Mouse (Mus musculus): Measurements from ENCODE around the gene Tbc1d4.

The Tbc1d4 gene

DNA sequence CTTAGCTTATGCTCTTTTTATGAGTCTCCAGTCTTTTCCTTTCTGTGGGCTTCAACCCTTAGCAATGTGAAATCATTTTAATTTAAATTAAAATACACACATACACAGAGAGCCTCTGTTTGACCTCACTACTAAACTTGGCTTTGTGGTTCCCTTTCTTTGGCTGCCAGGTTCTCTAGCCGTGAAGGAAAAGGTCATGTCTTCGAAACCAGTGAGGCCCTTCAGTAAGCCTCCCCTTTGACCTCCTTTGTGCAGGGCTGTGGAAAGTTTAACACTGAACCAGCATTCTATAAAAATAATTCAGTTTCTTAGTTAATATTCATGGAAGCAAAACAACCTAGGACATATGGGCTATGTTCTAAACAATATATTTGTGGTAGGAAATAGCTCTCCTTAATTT lies 78.5 kb downstream of the Tbc1d4 start:
- DNase-seq (ENCODE audit: low read depth): no peak

GRCm38 (mm10) chr14:101529194-101529593 lies 79.8 kb downstream of the Tbc1d4 start:
- DNase-seq (ENCODE audit: low read depth): no peak

DNA sequence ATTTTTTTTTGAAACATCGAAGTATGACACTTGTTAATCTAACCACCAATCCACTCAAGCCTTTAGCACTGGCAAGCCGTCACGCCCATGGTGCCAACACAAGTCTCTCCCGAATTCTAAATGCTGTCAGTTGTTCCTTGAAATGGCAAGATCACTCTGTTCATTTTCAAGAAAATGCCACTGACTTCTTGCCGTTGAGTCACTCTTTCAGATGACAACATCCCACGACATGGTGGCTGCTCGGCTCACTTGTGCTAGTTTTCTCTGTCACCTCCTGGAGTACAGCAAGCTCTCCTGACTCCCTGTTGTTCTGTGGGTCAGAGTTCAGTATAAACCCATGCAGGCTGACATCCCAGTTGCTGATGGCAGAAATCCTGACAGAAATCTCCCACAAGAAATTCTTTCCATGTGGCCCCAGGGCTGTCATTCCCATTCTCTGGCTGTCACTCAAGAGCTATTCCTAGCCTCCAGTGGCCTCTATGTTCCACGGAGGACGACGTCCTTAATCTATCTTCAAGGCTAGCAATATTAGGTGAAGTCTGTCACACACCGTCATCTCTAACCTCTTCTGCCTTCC lies 81.5 kb downstream of the Tbc1d4 start:
- no peak for DNase-seq (ENCODE audit: low read depth)

DNA sequence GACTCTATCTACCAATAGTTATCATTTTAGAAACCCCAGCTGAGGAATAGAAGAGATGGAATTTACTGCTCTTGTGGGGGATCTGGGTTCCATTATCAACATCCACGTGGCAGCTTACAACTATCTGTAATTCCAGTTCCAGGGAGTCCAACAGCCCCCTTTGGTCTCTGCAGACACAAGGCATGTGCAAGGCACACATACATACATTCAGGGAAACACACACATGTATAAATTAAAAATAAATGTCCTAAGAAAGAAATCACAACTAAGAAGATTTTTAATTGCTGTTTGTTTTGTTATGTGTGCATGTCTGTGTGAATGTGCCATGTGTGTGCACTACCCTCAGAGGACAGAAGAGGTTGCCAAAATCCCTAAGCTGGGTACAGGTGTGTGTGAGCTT lies 82.5 kb downstream of the Tbc1d4 start:
- no peak for DNase-seq (ENCODE audit: low read depth)

DNA sequence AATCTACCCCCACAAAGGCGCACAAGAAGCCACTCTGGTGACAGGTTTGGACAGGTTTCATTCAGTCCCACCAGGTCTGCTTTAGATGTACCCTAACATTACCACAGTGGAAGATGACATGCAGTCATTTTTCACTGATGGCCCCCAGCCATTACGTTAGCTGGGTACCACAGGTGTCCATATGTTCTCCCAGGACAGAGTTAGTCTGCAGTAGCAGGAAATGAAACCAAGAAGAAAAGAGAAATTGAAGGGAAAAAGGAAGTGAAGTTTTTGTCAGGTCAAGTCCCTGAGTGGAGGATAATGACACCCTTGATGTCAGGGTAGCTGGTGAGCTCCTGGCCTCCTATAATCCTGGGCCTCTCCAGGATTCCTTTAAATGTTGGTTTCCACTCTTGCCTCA lies 89.0 kb downstream of the Tbc1d4 start:
- no peak for DNase-seq (ENCODE audit: low read depth)

GRCm38 (mm10) chr14:101518259-101518658 lies 90.7 kb downstream of the Tbc1d4 start:
- DNase-seq (ENCODE audit: low read depth): no peak

GRCm38 (mm10) chr14:101517801-101518200 lies 91.2 kb downstream of the Tbc1d4 start:
- no peak for DNase-seq (ENCODE audit: low read depth)

- peak; percentile 74 for DNase-seq (ENCODE audit: low read depth)
Measured at GRCm38 (mm10) chr14:101517341-101517740, 91.7 kb downstream of the Tbc1d4 start.

- no peak for DNase-seq (ENCODE audit: low read depth)
Measured at GRCm38 (mm10) chr14:101516864-101517263, 92.1 kb downstream of the Tbc1d4 start.

DNA sequence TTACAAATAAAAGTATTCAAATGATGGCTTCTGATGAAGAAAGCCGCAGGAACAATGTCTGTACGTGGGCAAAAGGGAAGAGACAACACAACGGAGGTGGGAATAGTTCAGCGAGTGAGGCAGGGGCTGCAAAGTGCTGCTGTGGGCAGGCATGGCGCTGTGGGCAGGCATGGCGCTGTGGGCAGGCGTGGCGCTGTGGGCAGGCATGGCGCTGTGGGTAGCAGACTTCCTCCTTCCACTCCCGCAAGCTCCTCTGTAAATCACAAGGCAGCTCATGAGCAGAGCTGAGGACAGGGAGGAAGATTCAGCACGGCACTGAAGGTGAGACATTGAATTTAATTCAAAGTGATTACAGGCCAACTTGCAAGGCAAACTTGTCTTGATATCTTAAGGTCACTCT lies 93.0 kb downstream of the Tbc1d4 start:
- DNase-seq (ENCODE audit: low read depth): no peak

DNA sequence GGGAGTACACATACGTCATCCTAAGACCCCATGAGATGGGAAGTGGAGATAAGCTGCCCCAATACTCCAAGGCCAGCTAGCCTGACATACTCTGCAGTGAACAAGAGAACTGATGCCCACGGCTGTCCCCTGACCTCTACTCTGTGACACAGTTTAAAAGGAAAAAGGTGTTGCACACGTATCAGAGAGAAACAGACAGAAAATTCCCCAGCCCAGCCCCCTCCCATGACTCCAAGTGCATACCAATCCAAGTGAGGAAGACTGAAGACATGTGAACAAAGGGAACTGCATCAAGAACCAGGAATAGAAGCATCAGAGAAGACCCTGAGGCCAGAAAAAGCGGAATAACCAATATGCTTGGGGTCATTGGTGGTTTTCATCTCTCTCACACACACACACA lies 93.7 kb downstream of the Tbc1d4 start:
- no peak for DNase-seq (ENCODE audit: low read depth)

GRCm38 (mm10) chr14:101514557-101514971 lies 94.4 kb downstream of the Tbc1d4 start:
- no peak for DNase-seq (ENCODE audit: low read depth)

DNA sequence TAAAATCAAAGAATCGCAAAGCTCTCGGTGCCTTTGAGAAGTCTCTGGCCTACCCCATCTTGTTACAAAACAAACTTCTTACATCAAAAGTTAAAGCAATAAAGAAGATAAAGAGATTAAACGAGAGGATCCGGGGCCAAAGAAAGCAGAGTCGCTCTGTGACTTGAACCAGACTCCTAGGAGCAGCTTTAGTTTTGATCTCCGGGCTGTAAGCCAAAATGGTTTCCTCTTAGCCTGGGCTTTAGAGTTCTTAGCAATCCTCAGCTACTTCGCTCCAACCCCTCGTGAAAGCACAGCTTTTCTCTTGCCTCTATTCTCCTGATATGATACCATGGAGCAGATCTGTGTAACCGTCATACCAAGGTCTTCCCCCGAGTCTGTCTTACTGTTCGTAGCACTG lies 95.8 kb downstream of the Tbc1d4 start:
- no peak for DNase-seq (ENCODE audit: low read depth)

DNA sequence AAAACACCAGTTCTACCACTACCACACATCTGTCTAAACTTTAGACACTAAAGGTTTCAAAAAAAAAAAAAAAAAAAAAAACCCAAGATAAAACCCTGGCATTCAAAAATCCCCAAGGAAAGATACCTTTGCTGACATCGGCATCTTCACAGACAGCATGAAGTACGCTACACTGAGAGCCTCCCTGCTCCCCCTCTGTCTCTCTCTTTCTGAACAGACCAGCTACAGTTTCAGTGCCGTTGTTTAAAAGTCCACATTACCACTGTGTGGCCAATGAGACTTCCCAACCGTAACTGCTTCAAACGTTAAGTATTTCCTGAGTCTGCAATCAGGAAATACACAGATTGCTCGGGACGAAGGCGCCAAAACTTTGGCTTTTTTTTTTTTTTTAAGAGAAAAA lies 97.6 kb downstream of the Tbc1d4 start:
- DNase-seq (ENCODE audit: low read depth): no peak

DNA sequence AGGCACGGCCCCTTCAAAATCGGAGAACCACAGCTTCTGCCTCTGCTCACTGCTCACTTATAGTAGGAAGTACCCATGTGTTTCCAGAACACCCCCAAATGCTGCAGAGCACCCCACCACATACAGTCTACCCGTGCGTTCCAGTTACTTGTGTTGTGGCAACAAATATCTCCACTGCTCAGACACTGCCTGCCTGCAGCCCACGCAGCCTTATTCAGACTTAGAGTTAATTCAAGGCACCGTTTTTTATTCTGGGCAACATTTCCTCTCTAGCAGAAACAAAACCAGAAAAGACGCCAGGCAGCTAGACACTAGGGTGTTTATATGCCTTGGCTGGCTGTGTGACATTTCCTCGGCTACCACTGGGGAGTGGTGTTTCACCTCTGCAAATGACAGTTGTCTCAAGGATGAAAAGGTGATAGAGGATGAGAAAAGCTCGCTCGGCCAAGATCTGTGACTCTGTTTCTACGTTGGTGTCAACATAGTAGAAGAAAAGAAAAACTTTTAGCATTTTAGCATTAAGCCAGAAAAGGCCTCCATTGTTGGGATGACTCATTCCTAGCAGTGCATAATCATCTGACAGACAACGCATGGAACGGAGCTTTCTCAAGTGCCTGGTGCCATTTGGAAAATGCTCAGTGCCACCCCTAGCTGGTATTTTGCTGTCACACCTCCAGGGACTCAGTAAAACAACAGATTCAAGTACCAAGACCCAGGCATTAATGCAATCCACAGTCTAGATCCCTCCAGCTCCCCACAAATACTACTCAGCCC lies 98.3 kb downstream of the Tbc1d4 start:
- DNase-seq (ENCODE audit: low read depth): no peak

DNA sequence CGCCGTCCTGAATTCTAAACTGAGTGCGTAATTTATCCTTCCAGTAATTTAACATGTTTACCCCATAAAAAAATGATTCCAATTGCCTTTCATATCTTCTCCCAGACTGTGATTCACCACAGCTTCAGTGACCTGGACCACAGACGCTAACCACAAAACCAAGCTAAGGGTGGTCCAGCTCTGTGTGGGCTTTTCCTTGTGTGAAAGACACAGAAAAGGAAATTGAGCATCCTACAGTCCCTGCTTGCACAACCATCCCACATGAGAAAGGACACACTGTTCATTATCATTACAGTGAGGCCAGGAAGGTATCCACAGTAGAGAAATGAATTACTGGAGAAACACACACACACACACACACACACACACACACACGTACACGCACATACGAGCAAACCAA lies 99.2 kb downstream of the Tbc1d4 start:
- no peak for DNase-seq (ENCODE audit: low read depth)

DNA sequence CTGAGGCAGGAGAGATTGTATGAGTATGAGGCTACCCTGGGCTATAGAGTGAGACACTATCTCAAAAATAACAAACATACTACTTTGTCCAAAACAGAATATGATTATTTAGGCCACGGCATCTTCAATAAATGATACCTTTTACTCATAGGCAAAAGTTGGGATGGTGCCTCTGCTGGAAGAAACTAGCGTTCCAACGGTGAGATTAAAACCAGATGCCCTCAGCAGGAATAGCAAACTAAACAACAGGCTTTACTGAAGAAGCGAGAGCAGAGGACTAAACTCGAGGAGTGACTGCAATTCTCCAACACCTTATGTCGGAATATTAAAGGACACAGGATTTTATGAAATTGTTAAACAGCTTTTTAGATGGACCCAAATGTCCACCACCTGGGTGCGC lies 101.0 kb downstream of the Tbc1d4 start:
- DNase-seq (ENCODE audit: low read depth): peak; percentile 45

DNA sequence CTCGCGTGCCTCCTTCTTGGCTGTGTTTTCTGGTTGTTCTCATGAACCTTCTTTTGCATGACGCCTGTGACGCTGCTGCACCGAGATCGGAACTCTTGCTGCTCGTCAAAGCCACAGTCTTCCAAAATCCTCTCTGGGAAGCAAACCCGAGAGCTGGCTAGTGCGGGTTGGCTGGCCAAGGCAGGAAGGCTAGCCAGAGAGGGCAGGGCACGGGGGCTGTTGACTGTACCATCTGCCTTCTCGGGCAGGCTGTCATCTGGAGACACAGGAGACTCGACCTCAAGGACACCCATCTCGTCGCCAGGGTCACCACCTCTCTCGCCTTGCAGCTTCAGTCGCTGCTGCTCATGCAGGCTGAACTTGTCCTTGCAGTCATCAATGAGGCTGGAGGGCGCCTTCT lies 101.8 kb downstream of the Tbc1d4 start:
- DNase-seq (ENCODE audit: low read depth): no peak

DNA sequence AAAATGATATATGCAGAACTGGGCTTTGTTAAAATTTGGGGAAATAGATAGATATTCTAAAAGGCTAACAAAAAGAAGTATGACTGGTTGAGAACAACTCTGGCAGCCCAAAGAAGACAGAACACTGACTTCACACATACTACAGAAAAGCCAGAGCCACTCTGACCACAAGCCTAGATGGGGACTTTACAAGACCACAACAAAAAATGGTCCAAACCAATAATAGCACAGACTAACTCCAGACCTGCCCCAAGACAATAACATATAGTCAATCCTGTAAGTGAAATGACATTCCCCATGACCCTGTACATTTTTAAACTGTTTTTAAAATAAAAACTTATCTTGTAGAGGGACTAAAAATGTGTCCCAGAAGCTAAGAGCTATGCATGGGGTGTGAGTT lies 103.2 kb downstream of the Tbc1d4 start:
- no peak for DNase-seq (ENCODE audit: low read depth)

- no peak for DNase-seq (ENCODE audit: low read depth)
Measured at GRCm38 (mm10) chr14:101504473-101505200, 104.4 kb downstream of the Tbc1d4 start.

DNA sequence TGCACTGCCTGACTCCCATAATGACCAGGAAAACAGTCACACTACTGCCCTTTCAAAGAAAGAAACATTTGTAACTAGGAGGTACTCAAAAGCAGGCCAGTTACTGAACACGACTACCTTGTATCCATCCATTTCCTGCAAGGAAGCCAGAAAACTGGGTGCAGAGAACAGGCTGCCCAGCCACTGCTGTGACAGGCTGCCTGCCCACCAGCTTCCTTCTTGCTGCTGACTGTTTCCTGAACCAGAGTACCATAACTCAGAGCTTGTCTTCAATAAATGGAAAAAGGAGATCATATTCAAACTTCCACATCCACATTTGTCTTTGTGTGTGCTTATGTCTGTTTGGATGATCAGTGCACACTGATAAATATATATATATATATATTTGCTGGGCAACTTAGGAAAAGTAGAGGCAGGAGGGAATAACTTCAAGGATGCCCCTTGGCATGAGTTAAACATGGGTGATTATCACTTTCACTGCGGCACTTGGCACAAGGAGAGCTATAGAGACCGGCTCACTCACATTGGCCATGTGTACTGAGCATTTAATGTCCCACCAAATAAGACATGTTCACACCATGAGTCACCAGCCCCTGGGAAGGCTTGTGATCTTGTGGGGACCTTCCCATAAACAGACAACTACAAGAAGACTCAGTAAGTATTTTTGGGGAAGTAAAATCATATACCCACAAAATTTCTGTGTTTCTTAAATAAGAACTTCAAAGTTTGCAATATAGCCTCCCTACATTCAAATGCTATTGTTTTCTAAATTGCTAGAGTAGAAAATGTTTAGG lies 105.6 kb downstream of the Tbc1d4 start:
- DNase-seq (ENCODE audit: low read depth): no peak

DNA sequence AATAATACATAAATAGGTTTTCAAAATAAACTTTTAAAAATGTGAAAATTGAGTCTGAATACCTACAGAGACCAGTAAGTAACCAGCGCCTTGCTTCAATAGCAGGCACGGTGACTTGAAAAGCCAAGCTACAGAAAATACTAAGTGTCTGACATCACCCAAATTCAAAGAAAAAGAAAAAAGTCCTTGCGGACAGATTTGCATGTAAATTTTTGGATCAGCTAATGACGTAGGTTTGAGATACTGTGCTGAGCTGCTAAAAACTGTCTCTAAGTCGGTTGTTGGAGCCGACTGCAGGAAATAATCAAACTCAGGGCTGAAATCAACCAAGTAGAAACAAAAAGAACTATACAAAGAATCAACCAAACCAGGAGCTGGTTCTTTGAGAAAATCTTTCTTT lies 107.1 kb downstream of the Tbc1d4 start:
- no peak for DNase-seq (ENCODE audit: low read depth)

DNA sequence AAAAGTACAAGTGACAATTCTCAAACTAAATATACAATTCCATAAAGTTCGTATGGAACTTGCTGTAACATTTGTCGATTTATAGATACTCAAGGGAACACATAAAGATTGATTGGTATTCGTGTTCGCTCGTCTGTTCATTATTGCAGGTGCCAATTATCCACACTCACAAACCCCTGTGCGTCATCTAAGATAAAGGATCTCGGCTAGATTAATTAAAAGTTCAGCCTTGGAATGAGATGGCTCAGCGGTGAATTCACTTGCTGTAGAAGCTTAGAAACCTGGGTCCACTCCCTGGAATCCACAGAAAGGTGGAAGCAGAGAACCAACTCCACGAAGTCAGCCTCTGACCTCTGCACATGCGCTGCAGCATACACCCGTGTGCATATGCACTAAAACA lies 107.5 kb downstream of the Tbc1d4 start:
- DNase-seq (ENCODE audit: low read depth): no peak

All from NIH3T3 (cell line).